Mouse (Mus musculus): ENCODE measurements around the gene Thap3. TPM values are rescaled to one million over a fixed set of nuclear protein-coding genes. Genes with fewer than 3 reads are reported as not detected.
A peak's percentile ranks its signal among the peaks of the same experiment; 100 is the strongest.
"Not testable (repeated sequence)": the region's sequence is repeated elsewhere in the genome, so short reads cannot be mapped to it uniquely, and the experiment has no call there.

The Thap3 gene
- polyA plus RNA-seq (2016; fragmentation: Nextera tagmentation; extraction: Ambion mirVana), result 33.5 and 34.7 TPM in 2 replicates

- H3K27me3 ChIP-seq (replicated peaks; ENCODE audit: low read depth, poor library complexity, severe bottlenecking), result no peaks in the 10 kb centered on the region
- H3K27ac ChIP-seq (replicated peaks), result peak within 1 kb of the TSS; percentile 96
- peaks cover 71% of the 10 kb centered on the region for H3K36me3 ChIP-seq (replicated peaks)
- peak; percentile 86 for DNase-seq (ENCODE audit: low spot score)
- peaks cover 50% of the 10 kb centered on the region for H3K4me1 ChIP-seq
- H3K9me3 ChIP-seq, result no peaks in the 10 kb centered on the region
- peak within 1 kb of the TSS; percentile 89 for H3K4me3 ChIP-seq
- WGBS, result 1% methylated on average over 54 of the region's 54 CpGs
These were observed at the start of gene Thap3 for GRCm38 (mm10) chr4:151988342-151989109. Gene Thap3, minus strand, starts transcription at chr4:151988997.

GRCm38 (mm10) chr4:152038225-152038984 lies 49.6 kb upstream of the Thap3 start, which contains the start of gene Tas1r1:
Gene Tas1r1, minus strand, starts transcription at chr4:152038568.
- 53% methylated on average over 10 of the region's 10 CpGs for WGBS
- DNase-seq (ENCODE audit: low spot score), result no peak
- peaks cover 5% of the 10 kb centered on the region; the same call in 1 of the 2 replicates for H3K27me3 ChIP-seq (replicated peaks; ENCODE audit: low read depth, poor library complexity, severe bottlenecking)
- peaks cover 29% of the 10 kb centered on the region for H3K4me1 ChIP-seq
- peak within 1 kb of the TSS; percentile 90 for H3K27ac ChIP-seq (replicated peaks)
- H3K36me3 ChIP-seq (replicated peaks), result peaks cover 26% of the 10 kb centered on the region
- H3K4me3 ChIP-seq, result peak within 1 kb of the TSS; percentile 100
- no peaks in the 10 kb centered on the region for H3K9me3 ChIP-seq

GRCm38 (mm10) chr4:152036464-152036863 lies 47.7 kb upstream of the Thap3 start:
- H3K27ac ChIP-seq (replicated peaks); H3K9me3 ChIP-seq; H3K4me3 ChIP-seq; DNase-seq (ENCODE audit: low spot score); H3K36me3 ChIP-seq (replicated peaks): not testable (repeated sequence)
- WGBS, result 91% methylated on average over 6 of the region's 6 CpGs
- peaks cover 15% of the 10 kb centered on the region for H3K27me3 ChIP-seq (replicated peaks; ENCODE audit: low read depth, poor library complexity, severe bottlenecking)
- H3K4me1 ChIP-seq, result peaks cover 40% of the 10 kb centered on the region

- 88% methylated on average over 13 of the region's 13 CpGs for WGBS
- Histone ChIP-seq H3K4me1 (peaks cover 31% of the 10 kb centered on the region), H3K27me3 (replicated peaks; ENCODE audit: low read depth, poor library complexity, severe bottlenecking) (peaks cover 21% of the 10 kb centered on the region), H3K9me3 (no peaks in the 10 kb centered on the region), H3K4me3 (no peak overlapping the region), H3K27ac (replicated peaks) (no peak overlapping the region), H3K36me3 (replicated peaks) (no peaks in the 10 kb centered on the region)
- DNase-seq (ENCODE audit: low spot score), result no peak
These were observed 44.1 kb upstream of the Thap3 start for GRCm38 (mm10) chr4:152032922-152033321.

- Histone ChIP-seq H3K9me3 (no peaks in the 10 kb centered on the region), H3K27ac (replicated peaks) (no peak overlapping the region), H3K4me3 (no peak overlapping the region), H3K4me1 (peaks cover 59% of the 10 kb centered on the region), H3K27me3 (replicated peaks; ENCODE audit: low read depth, poor library complexity, severe bottlenecking) (peaks cover 21% of the 10 kb centered on the region), H3K36me3 (replicated peaks) (peaks cover 13% of the 10 kb centered on the region)
- no peak for DNase-seq (ENCODE audit: low spot score)
- 75% methylated on average over 4 of the region's 4 CpGs for WGBS
These were observed 41.2 kb upstream of the Thap3 start for GRCm38 (mm10) chr4:152029997-152030396.

GRCm38 (mm10) chr4:152029087-152029486 lies 40.3 kb upstream of the Thap3 start:
- Histone ChIP-seq H3K36me3 (replicated peaks) (peaks cover 22% of the 10 kb centered on the region), H3K27ac (replicated peaks) (no peak overlapping the region), H3K9me3 (no peaks in the 10 kb centered on the region), H3K4me1 (peaks cover 65% of the 10 kb centered on the region), H3K27me3 (replicated peaks; ENCODE audit: low read depth, poor library complexity, severe bottlenecking) (peaks cover 17% of the 10 kb centered on the region), H3K4me3 (peak overlapping the region; percentile 85; the same call in 1 of the 2 replicates)
- DNase-seq (ENCODE audit: low spot score), result no peak
- 51% methylated on average over 5 of the region's 5 CpGs for WGBS

GRCm38 (mm10) chr4:152028456-152028855 lies 39.7 kb upstream of the Thap3 start:
- peaks cover 65% of the 10 kb centered on the region for H3K4me1 ChIP-seq
- peak overlapping the region; percentile 85 for H3K4me3 ChIP-seq
- H3K27ac ChIP-seq (replicated peaks), result no peak overlapping the region
- no peak for DNase-seq (ENCODE audit: low spot score)
- peaks cover 16% of the 10 kb centered on the region for H3K27me3 ChIP-seq (replicated peaks; ENCODE audit: low read depth, poor library complexity, severe bottlenecking)
- H3K36me3 ChIP-seq (replicated peaks), result peaks cover 29% of the 10 kb centered on the region
- H3K9me3 ChIP-seq, result no peaks in the 10 kb centered on the region
- WGBS, result 67% methylated on average over 15 of the region's 15 CpGs

GRCm38 (mm10) chr4:152027524-152027923 lies 38.7 kb upstream of the Thap3 start, which contains the start of gene Zbtb48:
Gene Zbtb48, minus strand, starts transcription at chr4:152027671.
- Histone ChIP-seq H3K27ac (replicated peaks) (peak within 1 kb of the TSS; percentile 88), H3K36me3 (replicated peaks) (peaks cover 38% of the 10 kb centered on the region), H3K27me3 (replicated peaks; ENCODE audit: low read depth, poor library complexity, severe bottlenecking) (peaks cover 15% of the 10 kb centered on the region), H3K9me3 (no peaks in the 10 kb centered on the region), H3K4me1 (peaks cover 64% of the 10 kb centered on the region), H3K4me3 (peak within 1 kb of the TSS; percentile 85)
- under 1% methylated on average over 35 of the region's 35 CpGs for WGBS
- peak; percentile 96 for DNase-seq (ENCODE audit: low spot score)

GRCm38 (mm10) chr4:152026751-152027508 lies 38.1 kb upstream of the Thap3 start:
- no peak for DNase-seq (ENCODE audit: low spot score)
- peaks cover 9% of the 10 kb centered on the region for H3K27me3 ChIP-seq (replicated peaks; ENCODE audit: low read depth, poor library complexity, severe bottlenecking)
- peaks cover 44% of the 10 kb centered on the region for H3K36me3 ChIP-seq (replicated peaks)
- peak overlapping the region; percentile 85 for H3K4me3 ChIP-seq
- peaks cover 58% of the 10 kb centered on the region for H3K4me1 ChIP-seq
- H3K27ac ChIP-seq (replicated peaks), result peak overlapping the region; percentile 88
- H3K9me3 ChIP-seq, result no peaks in the 10 kb centered on the region
- 2% methylated on average over 41 of the region's 41 CpGs for WGBS

GRCm38 (mm10) chr4:152024525-152024924 lies 35.7 kb upstream of the Thap3 start:
- H3K36me3 ChIP-seq (replicated peaks), result peaks cover 68% of the 10 kb centered on the region
- no peak for DNase-seq (ENCODE audit: low spot score)
- 94% methylated on average over 11 of the region's 11 CpGs for WGBS
- no peak overlapping the region for H3K4me3 ChIP-seq
- H3K4me1 ChIP-seq, result peaks cover 44% of the 10 kb centered on the region
- H3K27ac ChIP-seq (replicated peaks), result no peak overlapping the region
- 0 out of 2 replicates have a peak, but pooled peaks cover 6% of the 10 kb centered on the region for H3K27me3 ChIP-seq (replicated peaks; ENCODE audit: low read depth, poor library complexity, severe bottlenecking)
- no peaks in the 10 kb centered on the region for H3K9me3 ChIP-seq

GRCm38 (mm10) chr4:152022506-152022905 lies 33.7 kb upstream of the Thap3 start:
- 89% methylated on average over 8 of the region's 8 CpGs for WGBS
- Histone ChIP-seq H3K4me3 (no peak overlapping the region), H3K4me1 (peaks cover 30% of the 10 kb centered on the region), H3K36me3 (replicated peaks) (peaks cover 88% of the 10 kb centered on the region), H3K9me3 (no peaks in the 10 kb centered on the region), H3K27ac (replicated peaks) (no peak overlapping the region), H3K27me3 (replicated peaks; ENCODE audit: low read depth, poor library complexity, severe bottlenecking) (no peaks in the 10 kb centered on the region)
- no peak for DNase-seq (ENCODE audit: low spot score)

GRCm38 (mm10) chr4:152021568-152022097 lies 32.8 kb upstream of the Thap3 start:
- no peak for DNase-seq (ENCODE audit: low spot score)
- Histone ChIP-seq H3K9me3 (no peaks in the 10 kb centered on the region), H3K36me3 (replicated peaks) (peaks cover 96% of the 10 kb centered on the region), H3K27ac (replicated peaks) (no peak overlapping the region), H3K27me3 (replicated peaks; ENCODE audit: low read depth, poor library complexity, severe bottlenecking) (no peaks in the 10 kb centered on the region), H3K4me3 (no peak overlapping the region; the same call in 1 of the 2 replicates), H3K4me1 (peaks cover 22% of the 10 kb centered on the region)
- 76% methylated on average over 12 of the region's 12 CpGs for WGBS

Measured in embryonic facial prominence, embryonic 10.5 days (tissue).